Mouse (Mus musculus) gastrocnemius, postnatal 10 days (tissue): ENCODE measurements around the gene Zfp867. TPM values are rescaled to one million over a fixed set of nuclear protein-coding genes. Genes with fewer than 3 reads are reported as not detected.

Experiments used
- DNase-seq: peaks from one replicate; pipeline ENCODE4 v3.0.0; 2021; ENCODE audit warnings: mixed read lengths
- long read RNA-seq, 2 experiments: library from polyadenylated mRNA; stranded (forward); transcript quantifications; one replicate each; pipeline ENCODE4 v2.0.0; 2021
- total RNA-seq, 2 experiments: library from RNA; stranded (reverse); gene quantifications; 2 replicates each; pipeline ENCODE4 v1.2.3; 2021

Zfp867 gene
- 1 to 10 TPM; 4.1 to 4.2 TPM for total RNA-seq
- long read RNA-seq, experiment 1, partial matches to known transcripts: 0 of 9 reads
- long read RNA-seq, experiment 1, other reads (novel, unspliced or antisense): 5 of 9 reads
- long read RNA-seq, experiment 2, transcript Zfp867-201 (4 exons, 3,412 nt): major isoform, 5 of 10 reads
- long read RNA-seq, experiment 2, partial matches to known transcripts: 0 of 10 reads
- long read RNA-seq, experiment 2, other reads (novel, unspliced or antisense): 5 of 10 reads

DNA sequence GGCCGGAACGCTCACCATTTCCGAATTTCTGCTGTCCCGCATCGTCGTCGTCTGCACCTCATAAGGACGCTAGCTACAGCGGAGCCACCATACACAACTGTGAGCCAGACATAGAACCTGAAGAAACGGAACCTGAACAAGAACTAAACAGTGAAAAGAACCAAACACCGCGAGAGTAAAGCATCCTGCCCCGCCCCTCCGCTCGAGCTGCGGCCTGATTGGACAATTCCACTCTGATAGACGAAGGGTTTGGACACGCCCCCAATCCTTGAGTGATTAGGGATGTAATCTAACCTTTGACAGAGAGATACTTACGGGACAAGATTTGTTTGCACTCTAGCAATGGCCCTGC is at the start of gene Zfp867:
TSS of gene Zfp867 (minus strand) at position 149 of the 352 bp plus-strand sequence.
- peak; percentile 88 for DNase-seq

DNA sequence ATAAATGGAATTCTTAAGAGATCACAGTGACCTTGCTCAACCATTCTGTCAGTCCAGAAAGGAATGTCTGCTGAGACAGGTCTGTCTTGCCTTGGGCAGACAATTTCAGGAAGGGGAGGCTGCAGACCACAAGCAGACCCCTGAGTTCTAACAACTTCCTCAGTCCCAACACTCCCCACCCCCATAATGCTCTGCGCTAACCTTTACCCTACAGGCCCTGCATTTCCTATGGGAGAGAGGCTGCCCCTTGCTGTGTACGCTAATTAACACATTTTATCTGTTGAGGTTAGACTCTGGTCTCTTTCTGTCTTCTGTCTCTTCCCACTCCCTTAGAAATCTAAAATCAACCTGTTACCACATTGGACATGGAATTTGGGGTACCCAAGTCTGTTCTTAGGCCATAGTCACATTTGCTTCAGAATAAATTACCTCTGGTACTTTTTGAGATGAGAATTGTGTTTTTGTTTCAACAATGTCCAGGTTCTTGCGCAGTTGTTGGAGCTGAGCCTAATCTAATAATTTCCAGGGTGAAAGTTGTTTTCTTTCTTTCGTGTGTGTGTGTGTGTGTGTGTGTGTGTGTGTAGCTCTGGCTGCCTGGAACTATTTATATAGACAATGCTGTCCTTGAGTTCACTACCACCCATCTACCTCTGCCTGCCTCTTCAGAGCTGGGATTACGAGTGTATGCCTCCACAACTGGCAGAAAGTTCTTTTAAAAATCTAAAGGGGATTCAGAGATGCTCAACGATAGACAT is 47.6 kb upstream of the Zfp867 start:
- no peak for DNase-seq

DNA sequence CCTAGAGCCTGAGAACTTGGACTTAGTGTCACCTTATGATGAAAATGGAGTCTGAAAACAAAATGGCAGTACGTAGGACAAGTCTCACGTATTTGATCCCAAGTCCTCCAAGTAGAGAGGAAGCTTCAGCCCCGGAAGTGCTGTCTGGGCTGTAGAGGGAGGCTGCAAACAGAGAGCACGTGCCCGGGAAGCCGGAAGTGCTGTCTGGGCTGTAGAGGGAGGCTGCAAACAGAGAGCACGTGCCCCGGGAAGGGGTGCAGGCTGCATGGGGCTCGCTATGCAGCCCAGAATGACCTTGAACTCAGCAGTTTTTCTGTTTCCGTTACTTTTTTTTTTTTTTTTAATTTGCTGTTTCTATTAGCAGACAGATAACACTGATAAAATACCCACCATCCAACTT is 46.0 kb upstream of the Zfp867 start:
- DNase-seq: no peak

DNA sequence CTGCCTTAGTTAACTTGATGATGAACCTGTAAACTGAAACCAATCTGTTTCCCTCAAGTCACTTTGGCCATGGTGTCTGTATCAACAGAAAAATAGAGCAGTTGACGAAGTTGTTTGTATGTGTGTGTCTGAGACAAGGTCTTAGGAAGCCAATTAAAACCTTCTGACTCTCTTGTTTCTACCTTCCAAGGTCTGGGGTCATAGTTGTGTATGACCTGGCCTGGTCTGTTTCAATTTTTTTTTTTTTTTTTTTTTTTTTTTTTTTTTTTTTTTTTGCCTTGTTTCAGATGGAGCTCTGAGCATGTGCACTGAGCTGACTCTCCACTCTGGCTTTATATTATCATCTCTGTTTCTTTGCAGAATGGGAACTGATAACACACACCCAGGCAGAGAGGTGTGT is 45.2 kb upstream of the Zfp867 start:
- no peak for DNase-seq

DNA sequence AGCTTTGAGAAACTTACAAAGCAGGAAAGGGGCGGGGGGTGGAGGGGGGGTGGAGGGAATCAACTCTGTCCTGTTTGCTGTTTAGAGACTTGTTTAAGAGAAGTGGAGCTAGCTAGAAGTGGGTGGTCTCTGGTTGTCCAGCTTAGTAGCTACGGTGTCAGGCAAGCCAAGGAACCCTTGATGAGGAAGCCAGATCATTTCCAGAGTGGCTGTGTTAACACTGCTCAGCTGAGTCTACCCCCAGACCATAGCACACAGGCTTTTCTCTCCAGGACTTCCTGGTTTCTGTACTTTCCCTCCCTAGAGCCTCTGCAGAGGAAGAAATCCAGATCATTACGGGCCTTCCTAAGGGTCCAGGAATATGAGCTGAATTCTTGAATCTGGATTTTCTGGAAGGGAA is 42.5 kb upstream of the Zfp867 start:
- no peak for DNase-seq

DNA sequence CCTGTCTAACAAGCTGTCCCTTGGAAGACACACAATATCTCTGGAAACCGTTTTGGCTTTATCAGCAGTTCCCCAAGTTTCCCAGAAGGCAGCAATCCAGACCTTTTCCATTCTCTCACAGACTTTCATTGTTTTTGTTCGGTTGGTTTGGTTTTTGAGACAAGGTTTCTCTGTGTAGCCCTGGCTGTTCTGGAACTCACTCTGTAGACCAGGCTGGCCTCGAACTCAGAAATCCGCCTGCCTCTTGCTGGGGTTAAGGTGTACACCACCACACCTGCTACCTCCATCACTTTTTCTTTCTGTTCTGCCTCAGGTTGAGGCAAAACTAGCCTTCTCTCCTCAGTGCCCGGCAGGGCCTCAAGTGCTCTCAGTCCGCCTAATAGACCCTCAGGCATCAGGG is 42.1 kb upstream of the Zfp867 start:
- no peak for DNase-seq

DNA sequence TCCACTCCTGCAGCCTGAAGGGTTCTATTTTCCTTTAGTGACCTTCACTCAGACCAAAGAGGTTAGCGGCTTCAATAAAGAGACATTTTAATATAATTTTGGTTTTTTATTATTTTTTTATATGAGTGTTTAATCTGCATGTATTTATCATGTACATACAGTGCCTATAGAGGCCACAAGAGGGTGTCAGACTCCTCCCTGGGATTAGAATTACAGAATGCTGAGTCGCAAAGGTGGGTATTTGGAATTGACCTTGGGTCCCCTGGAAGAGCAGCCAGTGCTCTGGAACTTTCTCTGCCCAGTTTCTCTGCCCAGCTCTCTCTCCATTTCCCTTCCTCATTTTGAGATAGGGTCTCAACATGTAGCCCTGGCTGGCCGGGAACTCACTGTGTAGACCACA is 41.3 kb upstream of the Zfp867 start:
- no peak for DNase-seq

DNA sequence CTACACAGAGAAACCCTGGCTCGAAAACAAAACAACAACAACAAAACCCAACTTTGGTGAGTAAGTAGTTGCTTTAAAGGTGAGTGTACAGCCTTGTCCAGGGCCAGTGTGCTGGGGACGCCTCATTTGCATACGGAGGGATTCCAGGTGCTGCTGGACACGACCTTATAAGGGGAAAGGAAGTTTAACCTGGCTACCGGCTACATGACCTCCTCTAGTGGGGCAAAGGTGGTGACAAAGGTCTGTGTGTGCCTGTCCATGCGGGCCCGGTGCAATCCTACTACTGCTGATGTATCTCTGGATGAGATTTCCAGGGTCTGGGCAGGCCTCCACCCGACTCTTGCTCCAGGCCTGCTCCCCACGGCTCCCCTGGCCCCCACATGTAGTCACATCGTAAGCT is 40.5 kb upstream of the Zfp867 start:
- DNase-seq: no peak

DNA sequence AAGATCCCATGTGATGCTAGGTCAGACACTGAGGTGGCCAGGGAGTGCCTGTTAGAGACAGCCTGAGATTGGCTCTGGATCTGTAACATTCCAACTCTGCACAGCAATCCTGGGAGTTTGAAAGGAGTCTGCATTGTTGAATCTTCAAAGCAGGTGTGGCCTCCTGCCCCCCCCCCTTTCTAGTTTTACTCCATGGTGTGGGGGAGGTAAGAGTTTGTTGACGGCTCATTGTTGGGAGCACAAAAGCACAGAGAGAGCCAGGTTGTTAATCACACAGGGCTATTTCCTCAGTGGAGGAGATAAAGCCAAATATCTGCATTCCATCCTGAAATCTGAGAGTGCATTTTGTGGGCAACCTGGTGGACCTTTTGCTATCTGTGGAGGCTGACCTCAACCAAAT is 39.3 kb upstream of the Zfp867 start:
- no peak for DNase-seq

DNA sequence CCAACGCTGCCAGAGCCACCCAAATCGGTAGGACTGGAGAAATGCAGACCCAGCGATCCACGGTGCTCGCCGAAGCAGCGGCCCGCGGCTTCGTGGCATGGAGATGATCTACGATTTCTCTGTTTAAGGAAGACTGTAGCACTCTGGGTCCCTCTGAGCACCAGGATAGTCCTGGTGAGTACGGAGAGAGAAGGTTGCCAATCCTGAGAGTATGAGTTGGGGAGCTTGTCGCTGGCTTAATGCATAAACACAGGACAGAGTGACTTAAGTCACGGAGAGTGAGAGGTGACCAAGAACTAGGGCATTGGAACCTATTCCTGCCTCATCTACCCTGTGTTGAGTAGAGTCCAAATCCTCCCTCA is 34.4 kb upstream of the Zfp867 start:
- no peak for DNase-seq

DNA sequence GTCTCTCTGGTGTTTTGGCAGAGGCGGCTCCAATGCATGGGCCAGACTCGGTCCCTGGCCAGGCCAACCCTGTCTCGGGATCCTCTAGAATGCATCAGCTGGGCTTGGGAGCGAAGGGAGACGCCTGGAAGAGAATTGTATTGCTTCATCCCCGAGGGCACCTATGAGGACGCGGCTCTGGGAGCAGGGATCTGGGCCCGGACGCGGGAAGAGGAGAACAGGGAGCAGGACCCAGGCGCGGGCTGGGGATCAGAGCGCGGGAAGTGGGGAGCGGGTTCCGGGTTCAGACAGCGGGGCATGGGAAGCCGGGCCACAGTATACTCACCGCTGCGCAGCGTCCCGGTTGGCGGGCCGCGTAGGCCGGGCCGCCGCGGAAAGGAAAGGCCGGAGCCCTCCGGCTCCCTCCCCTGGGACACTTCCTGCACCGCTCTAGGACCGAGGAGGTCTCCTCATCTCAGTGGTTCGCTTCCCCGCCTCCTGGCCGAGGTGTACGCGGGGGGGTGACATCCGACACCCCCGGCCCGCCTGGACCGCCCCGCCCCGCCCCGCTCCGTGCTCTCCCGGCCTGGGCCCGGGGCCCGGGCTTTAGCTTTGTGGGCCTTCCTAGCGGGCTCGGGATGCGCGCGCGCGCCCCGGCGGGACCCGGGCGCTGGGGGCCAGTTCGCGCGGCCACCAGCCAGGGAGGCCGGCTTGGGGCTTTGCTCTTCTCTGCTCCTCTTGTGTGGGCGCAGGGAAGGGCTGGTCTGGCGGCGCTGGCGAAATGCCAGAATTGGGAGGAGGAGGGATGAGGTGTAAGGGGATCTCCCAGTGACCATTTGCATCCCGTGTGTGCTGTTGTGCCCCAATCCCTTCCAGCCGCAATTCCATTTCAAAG is 33.8 kb upstream of the Zfp867 start:
- peak; percentile 91 for DNase-seq

DNA sequence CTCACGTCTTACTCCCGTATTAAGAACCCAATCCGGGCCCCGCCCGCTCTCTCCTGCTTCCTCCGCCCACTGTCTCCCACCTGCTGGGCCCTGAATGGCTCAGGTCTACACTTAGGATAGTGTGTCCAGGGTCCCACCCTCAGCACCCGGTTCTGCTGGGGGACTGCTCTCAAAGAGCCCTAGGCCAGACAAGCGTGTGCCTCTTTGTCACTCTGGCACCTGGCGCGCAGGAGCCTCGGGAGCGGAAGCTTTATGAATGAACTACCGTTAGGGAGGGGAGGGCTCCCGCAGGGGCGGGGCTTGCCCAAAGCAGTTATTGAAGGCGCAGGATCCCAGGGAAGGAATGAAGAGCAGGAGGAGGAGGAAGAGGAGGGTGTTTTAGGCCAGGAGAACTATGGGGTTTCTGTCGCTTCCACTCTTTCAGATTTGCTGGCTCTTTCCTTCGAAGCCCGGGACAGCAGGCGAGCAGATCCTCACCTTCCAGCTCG is 33.1 kb upstream of the Zfp867 start:
- peak; percentile 50 for DNase-seq

DNA sequence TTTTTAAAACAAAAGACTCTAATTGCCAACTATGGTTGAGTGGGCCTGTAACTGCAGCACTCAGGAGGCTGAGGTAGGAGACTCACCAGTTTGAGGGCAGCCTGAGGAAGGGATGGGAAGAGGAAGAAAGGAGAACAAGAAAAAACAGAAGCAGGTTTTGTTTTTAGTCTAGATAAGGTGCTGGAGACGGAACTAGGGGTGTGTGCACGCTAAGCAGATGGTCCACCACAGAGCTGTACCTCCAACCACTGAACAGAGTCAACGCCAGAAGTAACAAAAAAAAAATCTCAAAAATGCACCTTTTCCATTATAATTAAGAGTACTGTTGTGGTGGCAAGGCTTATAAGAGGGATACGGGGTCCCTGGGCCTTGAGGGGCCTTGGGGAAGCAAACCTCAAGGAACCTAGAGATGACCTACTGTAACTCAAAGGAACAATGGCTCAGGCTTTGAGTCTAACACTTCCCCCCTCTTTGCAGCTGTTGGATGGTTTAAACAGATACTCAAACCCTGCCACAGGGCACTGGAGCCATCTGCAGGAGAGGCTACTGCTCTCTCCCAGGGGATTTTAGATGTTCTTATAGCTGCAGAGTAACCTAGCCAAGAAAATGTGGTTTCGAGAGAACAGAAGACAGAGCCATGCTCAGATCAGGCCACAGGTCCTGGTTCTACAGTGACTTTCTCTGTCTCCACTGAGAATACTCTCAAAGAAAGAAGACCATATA is 29.9 kb upstream of the Zfp867 start:
- no peak for DNase-seq

DNA sequence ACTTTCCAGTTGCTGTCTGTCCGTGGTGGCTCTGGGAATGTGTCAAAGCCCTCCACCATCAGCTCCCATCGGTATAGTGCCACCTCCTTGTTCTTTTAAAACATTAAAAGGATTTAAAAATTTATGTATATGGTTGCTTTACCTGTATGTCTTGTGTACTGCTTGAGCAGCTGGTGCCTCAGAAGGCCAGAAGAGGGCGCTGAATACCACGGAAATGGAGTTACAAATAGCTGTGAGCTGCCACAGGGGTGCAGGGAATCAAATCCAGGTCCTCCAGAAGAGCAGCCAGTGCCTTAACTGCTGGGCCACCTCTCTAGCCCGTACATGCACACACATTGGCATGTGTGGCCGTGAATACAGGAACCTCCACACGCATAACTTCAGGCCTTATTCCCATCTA is 25.5 kb upstream of the Zfp867 start:
- DNase-seq: no peak

DNA sequence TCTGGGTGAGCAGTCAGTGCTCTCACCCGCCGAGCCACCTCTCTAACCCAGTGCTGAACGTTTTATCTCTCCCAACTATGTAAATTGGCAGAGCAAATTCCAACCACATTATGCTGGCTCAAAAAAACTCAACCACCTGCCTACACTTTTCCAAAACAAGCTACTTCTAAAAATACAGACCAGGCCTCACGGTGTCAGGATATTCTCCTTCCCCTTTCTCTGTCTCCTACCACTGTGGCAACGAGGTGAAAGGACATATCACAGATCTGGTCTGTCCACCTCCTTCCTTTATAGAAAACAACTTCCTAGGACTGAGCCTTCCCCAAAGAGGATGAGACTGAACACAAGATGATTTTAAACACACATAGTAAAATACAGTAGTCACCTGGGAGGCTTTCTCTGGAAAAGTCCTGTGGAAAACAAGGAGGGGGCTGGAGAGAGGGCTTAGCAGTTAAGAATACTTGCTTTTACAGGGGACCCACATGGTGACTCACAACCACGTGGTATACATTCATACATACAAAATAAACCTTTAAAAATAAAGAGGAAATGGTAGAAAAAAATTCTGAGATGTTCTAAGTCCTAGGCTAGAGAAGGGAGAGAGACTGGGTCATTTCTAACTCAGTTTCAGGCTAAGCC is 24.5 kb upstream of the Zfp867 start:
- no peak for DNase-seq

DNA sequence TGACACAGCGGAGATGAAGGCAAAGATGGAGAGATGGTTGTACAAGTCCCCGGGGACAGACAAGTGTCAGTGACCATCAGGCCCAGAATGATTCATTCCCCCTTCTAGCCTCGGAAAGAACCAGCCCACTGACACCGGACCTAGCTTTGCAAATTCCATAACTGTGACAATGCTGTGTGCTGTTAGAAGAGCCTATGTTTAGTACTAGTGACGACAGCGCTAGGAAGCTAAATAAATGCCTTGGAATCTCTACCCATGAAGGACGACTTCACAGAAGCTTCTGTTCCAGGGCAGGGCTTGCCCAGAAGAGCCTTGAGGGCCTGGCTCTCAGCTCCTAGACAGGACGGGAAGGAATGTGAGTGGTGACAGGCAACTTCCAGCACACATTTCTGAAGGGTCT is 13.9 kb upstream of the Zfp867 start:
- DNase-seq: no peak

DNA sequence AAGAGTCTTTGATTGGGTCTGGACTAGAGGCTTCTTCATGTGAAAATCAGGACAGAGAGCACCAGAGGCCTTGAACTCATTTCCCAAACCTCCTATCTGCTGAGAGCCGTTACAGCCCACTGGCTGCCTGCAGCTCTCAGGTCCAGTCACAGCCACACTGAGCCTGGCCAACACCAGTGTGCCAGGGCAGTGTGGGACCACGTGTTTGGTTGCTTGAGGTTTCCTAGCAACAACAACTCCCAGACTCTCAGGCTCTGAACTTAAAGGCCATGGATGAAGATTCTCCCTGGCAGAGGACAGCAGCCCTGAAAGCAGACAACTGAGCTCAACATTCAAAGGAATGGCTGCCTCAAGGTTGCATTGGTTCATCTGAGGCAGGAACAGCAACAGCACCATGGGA is 13.4 kb upstream of the Zfp867 start:
- DNase-seq: no peak

DNA sequence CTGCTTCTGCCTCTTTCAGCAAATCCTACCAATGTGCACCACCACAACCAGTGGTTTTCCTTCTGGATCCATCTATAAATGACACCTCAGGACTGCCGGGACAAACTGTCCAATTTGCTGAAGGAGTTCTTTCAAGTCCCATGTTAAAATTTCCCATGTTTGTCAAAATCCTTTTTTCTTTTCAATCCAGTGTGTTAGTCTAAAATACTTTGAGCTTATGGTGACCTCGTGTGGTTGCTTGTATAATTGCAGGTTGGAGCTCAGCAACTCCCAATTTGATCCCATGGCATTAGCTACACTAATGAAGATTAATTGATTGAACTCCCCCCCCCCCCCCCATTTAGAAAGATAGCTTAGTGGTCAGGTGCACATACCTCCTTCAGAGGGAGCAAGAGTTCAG is 10.9 kb upstream of the Zfp867 start:
- peak; percentile 45 for DNase-seq

DNA sequence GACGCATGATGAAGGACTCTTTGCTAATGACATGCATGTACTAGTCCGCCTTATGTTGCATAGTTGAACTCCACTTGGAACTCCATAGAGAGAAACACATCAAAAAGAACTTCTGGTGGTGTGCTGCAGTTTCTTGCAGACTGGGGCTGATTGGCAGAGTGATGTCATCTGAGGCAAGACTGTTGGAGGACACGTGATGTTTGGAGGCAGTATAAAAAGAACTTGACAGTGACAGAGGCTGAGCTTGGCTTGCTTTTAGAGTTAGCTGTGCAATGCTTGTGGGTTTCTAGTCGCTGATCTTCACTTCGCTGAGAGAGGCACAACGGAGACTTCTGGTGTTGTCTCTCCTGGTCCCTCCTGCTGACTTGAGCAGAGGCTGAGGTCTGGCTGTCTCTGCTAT is 5.0 kb upstream of the Zfp867 start:
- DNase-seq: no peak

DNA sequence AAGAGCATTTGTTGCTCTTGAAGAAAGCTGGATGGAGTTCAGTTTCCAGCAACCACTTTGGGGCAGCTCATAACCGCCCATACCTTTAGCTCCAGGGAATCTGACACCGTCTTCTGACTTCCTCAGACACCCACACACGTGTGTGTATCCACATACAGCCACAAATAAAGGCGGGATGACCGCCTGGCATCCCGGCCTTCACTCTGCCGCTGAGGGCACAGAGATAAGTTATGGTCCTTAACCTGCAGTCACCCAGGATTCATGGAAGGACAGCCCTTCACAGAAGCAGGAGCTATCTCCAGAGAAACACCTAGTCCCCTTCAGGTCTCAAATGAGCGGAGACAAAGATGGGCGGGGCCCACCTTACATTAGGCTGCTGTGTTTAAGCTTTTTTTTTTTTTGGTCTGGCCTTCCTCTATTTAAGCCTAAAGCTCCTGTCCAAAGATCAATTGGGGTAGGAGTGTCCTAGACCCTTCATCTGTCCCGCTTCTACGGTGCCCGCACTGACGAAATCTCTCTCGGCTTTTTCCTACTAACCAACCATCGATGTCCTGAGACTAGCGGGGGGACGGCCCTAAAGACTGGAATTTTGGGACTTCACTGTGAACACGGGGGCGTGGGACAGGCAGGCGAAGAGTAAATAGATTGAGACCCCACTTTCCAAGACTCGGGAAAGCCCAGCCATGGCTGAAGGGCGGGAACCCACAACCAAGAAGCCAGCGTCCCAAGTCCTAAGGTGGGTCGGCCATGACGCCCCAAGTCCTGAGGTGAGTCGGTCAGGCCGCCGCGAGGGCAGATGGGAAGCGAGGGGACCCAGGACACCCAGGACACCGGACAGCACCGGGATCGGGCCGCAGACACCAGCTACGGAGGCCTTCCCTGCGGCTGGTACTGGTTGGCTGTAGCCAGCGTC is 605 bp downstream of the Zfp867 start:
- no peak for DNase-seq

DNA sequence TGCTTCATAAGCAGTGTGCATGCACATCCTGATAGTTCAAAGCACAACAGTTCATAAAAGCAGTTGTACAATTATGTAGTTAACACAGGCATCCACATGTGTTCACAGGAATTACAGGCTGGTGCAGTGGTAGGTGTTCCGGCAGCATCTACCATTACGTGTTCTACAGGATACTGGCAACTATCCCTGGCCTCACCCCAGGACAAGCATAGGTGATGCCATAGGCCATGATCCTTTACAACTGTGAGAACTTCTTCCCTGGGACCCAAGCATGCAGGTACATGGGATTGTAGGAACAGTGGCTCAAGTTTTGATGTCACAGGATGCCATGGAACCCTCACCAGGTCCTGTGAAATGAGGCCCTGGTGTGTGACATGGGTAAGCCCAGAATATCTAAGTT is 11.8 kb downstream of the Zfp867 start:
- DNase-seq: no peak
